Mouse (Mus musculus) ES-E14 (cell line): Measurements from ENCODE around the gene Fndc10. TPM values are rescaled to one million over a fixed set of nuclear protein-coding genes. Genes with fewer than 3 reads are reported as not detected.

ENCODE experiments used
- DNase-seq: peaks from one replicate; pipeline ENCODE4 v3.0.0-alpha.2; 2013; ENCODE audit warnings: low read depth, low spot score
- H3K27ac ChIP-seq: 2 replicates; pipeline ENCODE4 v1.5.1; 2012; ENCODE audit warnings: low read depth, mild to moderate bottlenecking, low read length, moderate library complexity, mixed read lengths; ENCODE audit not compliant: poor library complexity, insufficient read depth, severe bottlenecking
- H3K36me3 ChIP-seq: 2 replicates; pipeline ENCODE4 v1.6.1; 2012; ENCODE audit warnings: mild to moderate bottlenecking, low read length, moderate library complexity, mixed read lengths; ENCODE audit not compliant: control insufficient read depth, poor library complexity, insufficient read depth, severe bottlenecking
- H3K4me1 ChIP-seq, 2 experiments: fragments of 150-350 bp in 1 of 2; sonication (generic) in 1 of 2; 2 replicates each; pipeline ENCODE4 v1.6.1; 2012; ENCODE audit warnings: low read length in 2 of 2, mild to moderate bottlenecking in 1 of 2, mixed read lengths in 1 of 2; ENCODE audit not compliant: control insufficient read depth in 2 of 2, insufficient read depth in 2 of 2, poor library complexity in 1 of 2
- H3K4me3 ChIP-seq, 2 experiments: fragments of 150-350 bp in 1 of 2; sonication (generic) in 1 of 2; 2 replicates each; pipeline ENCODE4 v1.5.1; 2012; ENCODE audit warnings: low read length in 2 of 2, low read depth in 1 of 2, mild to moderate bottlenecking in 1 of 2, mixed read lengths in 1 of 2; ENCODE audit not compliant: insufficient read depth in 1 of 2, poor library complexity in 1 of 2, severe bottlenecking in 1 of 2
- H3K9ac ChIP-seq: 2 replicates; pipeline ENCODE4 v1.6.1; 2012; ENCODE audit warnings: low read depth, mild to moderate bottlenecking, low read length, mixed read lengths; ENCODE audit not compliant: poor library complexity, insufficient read depth, severe bottlenecking
- H3K9me3 ChIP-seq: fragments of 150-350 bp; sonication (generic); 2 replicates; pipeline ENCODE4 v1.6.1; 2012; ENCODE audit warnings: low read depth, mild to moderate bottlenecking, low read length; ENCODE audit not compliant: control insufficient read depth, insufficient read depth
- CHD2 ChIP-seq: IDR thresholded peaks from 2 replicates; pipeline ENCODE4 v1.6.1; 2014; ENCODE audit warnings: mild to moderate bottlenecking, low read depth, low read length, inconsistent platforms
- HCFC1 ChIP-seq: IDR thresholded peaks from 2 replicates; pipeline ENCODE4 v1.6.1; 2012; ENCODE audit warnings: low read length, inconsistent platforms, borderline replicate concordance; ENCODE audit not compliant: insufficient read depth
- MAFK ChIP-seq: IDR thresholded peaks from 2 replicates; pipeline ENCODE4 v1.6.1; 2014; ENCODE audit warnings: mild to moderate bottlenecking, low read depth, low read length, inconsistent platforms; ENCODE audit not compliant: insufficient read depth
- ZC3H11A ChIP-seq: IDR thresholded peaks from 2 replicates; pipeline ENCODE4 v1.6.1; 2012; ENCODE audit warnings: low read depth, mild to moderate bottlenecking, inconsistent platforms, low read length, borderline replicate concordance
- ZNF384 ChIP-seq: IDR thresholded peaks from 2 replicates; pipeline ENCODE4 v1.6.1; 2012; ENCODE audit warnings: low read depth, low read length, inconsistent platforms
- in situ Hi-C, 2 experiments: fragments of 600-800 bp; cut with MboI; formaldehyde crosslinking; loops; one replicate each; pipeline ENCODE4 v1.15.1; 2025; ENCODE audit warnings: low sequenced_read_pairs in 2 of 2, inconsistent platforms in 1 of 2; ENCODE audit not compliant: unreplicated experiment in 2 of 2
- total RNA-seq: library from RNA; depleted of rRNA; stranded (reverse); fragments of 300-350 nt; gene quantifications from 2 replicates; pipeline ENCODE4 v1.2.3, GENCODE M21; 2012

The Fndc10 gene
- total RNA-seq, 1 experiment, result 10.0 TPM

GRCm38 (mm10) chr4:155692421-155692820 is 1.7 kb upstream of the Fndc10 start:
- H3K27ac ChIP-seq, result no peak overlapping the region
- in situ Hi-C loops, result no loop called here

GRCm38 (mm10) chr4:155694482-155695401 is 600 bp downstream of the Fndc10 start:
- peaks cover 0 to 20% of the 10 kb centered on the region in 2 experiments; a peak in 1 of 4 replicates for H3K4me1 ChIP-seq
- no peak overlapping the region; the same call in 1 of the 2 replicates for H3K27ac ChIP-seq
- H3K4me3 ChIP-seq, result peak overlapping the region; percentile 61 to 84
- in situ Hi-C loops, result no loop called here
- no peak for TF ChIP-seq CHD2
- TF ChIP-seq MAFK, result no peak
- TF ChIP-seq ZNF384, result no peak
- no peak for TF ChIP-seq ZC3H11A
- TF ChIP-seq HCFC1, result no peak
- peak overlapping the region; percentile 71 for H3K9ac ChIP-seq
- peak; percentile 19 for DNase-seq
- peaks cover 3% of the 10 kb centered on the region; the same call in 1 of the 2 replicates for H3K36me3 ChIP-seq
- H3K9me3 ChIP-seq, result no peaks in the 10 kb centered on the region

More at GRCm38 (mm10) chr4:155692421-155692820, 1.7 kb upstream of the Fndc10 start:
- no peak for DNase-seq
- no peak for TF ChIP-seq ZC3H11A
- no peak for TF ChIP-seq HCFC1
- TF ChIP-seq ZNF384, result no peak
- TF ChIP-seq CHD2, result no peak
- no peak for TF ChIP-seq MAFK
- H3K4me1 ChIP-seq, result peaks cover 0 to 16% of the 10 kb centered on the region in 2 experiments; a peak in 1 of 4 replicates
- H3K36me3 ChIP-seq, result peaks cover 3% of the 10 kb centered on the region; the same call in 1 of the 2 replicates
- H3K4me3 ChIP-seq, result no peak overlapping the region
- no peaks in the 10 kb centered on the region for H3K9me3 ChIP-seq
- no peak overlapping the region for H3K9ac ChIP-seq

GRCm38 (mm10) chr4:155695531-155696062 is 1.5 kb downstream of the Fndc10 start:
- no peak for DNase-seq
- H3K36me3 ChIP-seq, result peaks cover 3% of the 10 kb centered on the region; the same call in 1 of the 2 replicates
- H3K27ac ChIP-seq, result no peak overlapping the region
- peak overlapping the region; percentile 71; the same call in 1 of the 2 replicates for H3K9ac ChIP-seq
- H3K4me1 ChIP-seq, result peaks cover 0 to 20% of the 10 kb centered on the region in 2 experiments; a peak in 1 of 4 replicates
- H3K9me3 ChIP-seq, result no peaks in the 10 kb centered on the region
- no peak for TF ChIP-seq ZC3H11A
- no peak for TF ChIP-seq CHD2
- no peak for TF ChIP-seq MAFK
- TF ChIP-seq HCFC1, result no peak
- TF ChIP-seq ZNF384, result no peak
- in situ Hi-C loops, result no loop called here
- peak overlapping the region; percentile 61 to 84 for H3K4me3 ChIP-seq

GRCm38 (mm10) chr4:155696261-155697255 is 2.4 kb downstream of the Fndc10 start:
- Histone ChIP-seq H3K36me3 (peaks cover 3% of the 10 kb centered on the region; the same call in 1 of the 2 replicates), H3K4me3 (peak overlapping the region; percentile 39 to 84; a peak in 3 of 4 replicates), H3K4me1 (peaks cover 0 to 20% of the 10 kb centered on the region in 2 experiments; a peak in 1 of 4 replicates), H3K27ac (peak overlapping the region; percentile 91), H3K9ac (peak overlapping the region; percentile 71), H3K9me3 (no peaks in the 10 kb centered on the region)
- peak; percentile 43 for DNase-seq
- no peak for TF ChIP-seq MAFK
- TF ChIP-seq ZNF384, result no peak
- no peak for TF ChIP-seq ZC3H11A
- TF ChIP-seq HCFC1, result no peak
- TF ChIP-seq CHD2, result no peak
- in situ Hi-C loops, result no loop called here
